Mouse (Mus musculus): ENCODE results near the gene Prkce.

GRCm38 (mm10) chr17:86705236-86705635, 537.7 kb downstream of the Prkce start:
- TF ChIP-seq POLR2A (IDR thresholded peaks at IDR 0.05; ENCODE audit: low read depth, low read length) (no peak), CTCF (IDR thresholded peaks at IDR 0.05; ENCODE audit: extremely low read depth, insufficient read length, insufficient replicate concordance, low read depth, low read length) (no peak)

Measured in small intestine, adult 2 months (tissue).